Mouse (Mus musculus) MN1 (cell line): ENCODE measurements around the gene Fam25c.

Source experiments
- DNase-seq: peaks from one replicate; pipeline ENCODE4 v3.0.0-alpha.2; 2016; ENCODE audit warnings: low spot score

Fam25c gene

DNA sequence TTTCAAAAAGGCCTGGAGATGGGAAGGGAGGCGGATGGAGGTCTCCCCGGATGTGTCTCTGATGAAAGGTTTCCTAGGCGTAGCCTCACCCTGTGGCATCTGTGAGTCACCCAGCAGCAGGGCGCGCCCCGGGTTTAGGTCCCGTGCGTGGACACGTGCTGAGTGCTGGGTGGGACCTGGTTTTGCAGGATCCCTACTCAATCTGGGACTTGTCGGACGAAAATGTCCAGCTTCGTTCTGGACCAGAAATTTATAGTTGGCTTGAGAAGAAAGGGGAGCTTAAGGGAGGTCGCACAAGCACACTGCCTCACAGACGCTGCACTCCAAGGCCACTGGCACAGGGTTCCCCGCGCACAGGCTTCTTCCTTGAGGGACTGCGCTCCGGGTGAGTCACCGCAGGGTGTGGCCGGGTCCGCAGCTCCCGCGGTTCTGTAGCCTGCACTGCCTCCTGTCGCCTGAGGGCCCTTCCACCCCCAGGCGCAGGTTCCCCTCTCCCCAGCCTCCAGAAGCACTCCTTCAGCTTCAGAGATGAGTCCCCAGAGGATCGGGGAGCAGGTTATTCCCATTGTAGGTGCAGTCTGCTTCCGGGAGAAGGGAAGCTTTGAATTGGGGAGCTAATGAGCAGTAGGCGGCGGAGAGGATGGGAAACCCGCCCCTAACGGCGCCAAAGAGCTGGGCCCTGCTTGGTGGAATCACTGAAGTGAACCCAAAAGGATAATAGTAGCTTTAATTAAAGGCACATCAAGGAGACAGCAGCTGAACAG, 8.4 kb upstream of the Fam25c start:
- peak; percentile 90 for DNase-seq

DNA sequence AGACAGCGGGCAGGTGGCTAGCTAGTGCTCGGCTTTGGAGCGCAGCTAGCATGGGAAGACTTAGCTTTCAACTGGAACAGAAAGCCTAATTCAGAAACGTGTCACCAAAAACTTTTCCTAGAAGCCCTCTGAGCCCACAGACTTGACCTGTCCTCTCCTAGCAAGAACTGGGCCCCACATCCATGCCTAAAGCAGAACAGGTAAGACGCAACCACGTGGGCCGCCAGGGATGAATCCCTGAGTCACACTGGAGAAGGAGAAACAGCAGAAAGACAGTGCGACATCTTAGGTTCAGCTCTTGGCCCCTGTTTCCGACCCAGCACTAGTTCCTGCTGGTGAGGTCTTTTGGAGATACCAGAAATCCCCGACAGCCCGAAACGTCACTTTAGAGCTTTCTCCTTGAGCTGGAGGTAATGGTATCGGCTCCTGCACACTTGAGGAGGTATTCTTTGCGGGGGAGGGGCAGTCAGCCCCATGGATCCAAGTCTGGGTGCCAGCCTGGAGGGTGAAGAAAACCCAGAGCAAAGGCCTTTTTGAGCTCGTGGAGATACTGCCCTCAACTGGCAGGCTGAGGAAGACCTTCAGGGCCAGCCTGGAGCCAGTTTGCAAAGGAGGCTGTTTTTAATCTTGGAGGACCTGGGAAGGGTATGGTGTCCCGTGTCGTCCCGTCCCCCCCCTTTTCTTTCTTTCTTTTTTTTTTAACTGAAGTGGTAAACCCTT, 7.7 kb upstream of the Fam25c start:
- peak; percentile 88 for DNase-seq

DNA sequence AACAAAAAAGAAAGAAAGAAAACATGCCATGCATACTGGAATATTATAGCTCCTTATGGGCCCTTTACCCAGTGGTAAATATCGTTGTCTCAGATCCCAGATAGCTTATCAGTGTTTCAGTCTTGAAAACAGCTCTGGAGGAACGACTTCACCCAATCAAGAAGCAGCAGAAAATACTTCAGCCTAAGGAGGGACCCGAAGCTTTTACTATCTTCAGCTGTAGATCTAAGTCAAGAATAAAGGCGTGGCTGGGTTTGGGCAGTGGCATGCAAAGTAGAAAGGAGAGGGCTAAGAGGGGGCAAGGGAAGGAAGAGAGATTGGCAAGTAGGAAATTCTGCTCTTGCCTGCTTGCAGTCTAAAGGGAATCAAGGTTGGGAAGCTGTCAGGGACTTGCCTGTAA, 6.9 kb upstream of the Fam25c start:
- DNase-seq: no peak

DNA sequence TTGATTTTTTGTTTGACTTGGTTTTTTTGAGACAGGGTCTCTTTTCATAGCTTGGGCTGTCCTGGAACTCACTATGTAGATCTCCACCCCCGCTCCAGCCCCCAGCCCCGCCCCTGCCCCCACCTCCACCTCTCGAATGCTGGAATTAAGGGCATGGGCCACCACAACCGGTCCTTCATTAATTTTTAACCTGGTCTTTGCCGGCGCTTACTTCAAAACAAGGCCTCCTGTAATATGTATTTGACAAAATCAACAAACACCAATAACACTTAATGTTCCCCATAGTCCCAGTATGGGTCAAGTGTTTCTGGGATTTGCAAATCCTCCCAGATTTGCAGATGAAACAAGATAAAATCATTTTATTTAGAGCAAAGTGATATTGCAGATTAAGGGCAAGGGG, 5.0 kb upstream of the Fam25c start:
- no peak for DNase-seq

DNA sequence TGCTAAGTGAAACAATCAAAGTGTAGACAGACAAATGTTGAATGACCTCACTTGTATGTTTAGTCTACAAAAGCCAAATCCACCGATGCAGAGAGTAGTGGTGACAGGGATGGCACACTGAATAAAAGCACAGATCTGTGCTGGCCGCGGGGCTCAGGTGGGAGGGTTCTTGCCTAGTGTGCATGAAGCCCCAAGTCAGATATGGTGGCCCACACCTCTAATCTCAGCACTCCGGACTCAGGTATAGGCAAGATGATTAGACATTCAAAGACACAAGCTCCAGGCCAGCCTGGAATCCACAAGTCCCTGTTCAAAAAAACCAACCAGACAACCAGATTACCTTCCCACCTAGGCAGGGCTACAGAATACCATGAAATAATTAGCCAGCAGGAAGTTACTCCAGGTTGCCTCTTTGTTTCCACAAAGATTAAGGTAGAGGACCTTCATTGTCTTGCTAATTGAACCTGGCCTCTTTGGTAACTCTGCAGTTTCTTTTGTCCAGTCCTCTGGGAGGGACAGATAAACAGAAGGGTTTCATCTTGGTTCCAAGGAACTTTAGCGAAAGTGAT, 4.5 kb upstream of the Fam25c start:
- DNase-seq: no peak

DNA sequence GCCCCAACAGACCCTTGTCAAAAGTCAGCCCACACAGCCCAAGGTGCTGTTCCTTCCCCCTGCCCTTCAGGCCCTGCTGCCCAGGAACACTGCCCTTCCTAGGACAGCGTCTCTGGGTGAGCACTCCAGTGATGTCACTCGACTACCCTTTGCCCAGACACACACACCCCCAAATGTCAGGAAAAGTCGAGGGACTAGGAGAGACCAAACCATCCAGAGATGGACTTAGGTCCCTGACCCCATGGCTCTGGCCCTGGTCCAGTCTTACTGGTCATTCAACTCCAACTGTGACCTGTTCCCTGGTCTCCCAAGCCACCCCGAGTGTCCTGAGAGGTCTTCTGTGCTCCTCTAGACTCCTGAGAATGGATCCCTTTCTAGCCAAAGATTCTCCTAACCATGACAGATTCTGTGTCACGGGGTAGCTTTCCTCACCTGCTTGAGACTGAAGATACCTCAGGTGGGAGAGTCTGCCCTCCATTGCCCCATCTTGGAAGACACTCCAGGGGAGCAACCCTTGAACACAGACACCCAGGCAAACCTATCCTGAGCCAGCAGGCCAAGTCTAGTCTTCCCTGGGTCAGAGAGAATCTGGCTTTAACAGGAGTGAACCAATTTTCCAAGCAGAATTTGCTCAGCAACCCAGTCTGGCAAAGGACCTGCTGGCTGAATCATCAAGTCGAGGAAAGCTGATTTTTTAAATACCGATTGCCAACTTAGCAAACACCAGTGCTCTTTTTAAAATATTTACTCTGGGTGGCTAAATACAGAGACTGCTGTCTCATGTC, 2.6 kb upstream of the Fam25c start:
- DNase-seq: no peak

DNA sequence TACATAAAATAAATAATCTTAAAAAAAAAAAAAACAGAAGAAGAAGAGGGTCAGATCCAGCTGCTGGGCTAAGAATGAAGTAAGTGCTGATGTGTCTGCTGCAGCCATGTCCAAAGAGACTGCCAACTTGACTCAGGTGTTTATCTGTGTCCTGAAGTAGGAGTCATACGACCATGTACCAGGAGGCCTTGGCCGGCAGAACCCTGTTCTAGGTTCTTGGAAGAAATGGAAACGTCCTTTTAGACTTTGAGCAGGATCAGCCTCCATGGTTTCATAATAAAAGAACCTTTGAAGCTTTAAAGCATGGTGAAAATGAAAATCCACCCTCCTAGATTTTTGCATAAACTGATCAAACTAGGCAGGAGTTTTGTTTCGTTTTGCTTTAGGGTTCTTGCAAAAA, 777 bp downstream of the Fam25c start:
- no peak for DNase-seq

DNA sequence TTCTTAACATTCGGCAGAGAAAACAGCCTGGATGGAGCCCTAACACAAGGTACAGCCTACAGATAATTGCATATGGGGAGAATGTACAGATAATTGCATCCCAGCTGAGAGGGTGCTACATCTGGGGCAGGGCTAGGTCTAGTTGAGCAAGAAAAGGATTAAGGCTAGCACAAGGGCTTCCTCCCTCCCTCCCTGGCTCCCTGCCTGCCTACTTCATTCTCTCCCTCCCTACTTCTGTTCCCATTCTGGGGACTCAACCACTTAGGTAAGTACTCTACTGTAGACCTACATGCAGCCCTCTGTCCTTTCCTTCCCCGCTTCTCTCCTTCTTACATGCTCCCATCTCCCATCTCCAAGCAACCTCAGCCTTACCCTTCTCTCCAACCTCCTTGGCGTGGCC, 1.9 kb downstream of the Fam25c start:
- no peak for DNase-seq

DNA sequence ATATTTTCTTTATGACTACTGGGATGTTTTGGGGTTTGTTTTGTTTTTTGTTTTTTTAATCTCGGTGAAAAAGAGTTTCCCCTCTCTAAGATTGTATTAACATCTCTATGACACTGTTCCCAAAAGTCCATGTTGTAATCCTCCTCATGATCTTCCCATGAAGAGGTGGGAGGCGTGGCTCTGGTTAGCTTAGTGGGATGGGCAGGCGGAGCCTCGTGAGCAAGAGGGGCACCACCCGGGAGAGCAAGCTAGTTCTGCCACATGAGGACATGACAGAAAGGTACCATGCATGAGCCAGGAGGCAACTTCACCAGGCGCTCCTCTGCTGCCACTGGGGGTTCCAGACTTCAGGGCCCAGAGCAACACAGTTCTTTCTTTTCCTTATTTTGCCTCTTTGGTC, 2.7 kb downstream of the Fam25c start:
- DNase-seq: no peak

DNA sequence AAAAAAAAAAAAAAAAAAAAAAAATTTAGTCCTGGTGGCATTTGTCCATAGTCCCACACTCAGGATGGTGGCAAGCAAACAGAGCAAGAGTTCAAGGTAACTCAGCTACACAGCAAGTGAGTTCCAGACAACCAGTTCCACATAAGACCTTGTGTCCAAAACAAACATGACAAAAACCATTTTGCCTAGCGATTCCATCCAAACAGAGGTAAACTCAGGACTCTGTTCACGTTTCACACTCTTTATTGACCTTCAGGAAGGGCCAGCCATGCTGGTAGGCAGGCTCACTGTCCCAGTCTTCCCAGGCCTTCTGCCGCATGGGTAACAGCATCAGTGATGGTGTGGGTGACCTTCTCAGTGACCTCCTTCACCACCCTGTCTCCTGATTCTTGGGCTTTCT, 3.6 kb downstream of the Fam25c start:
- DNase-seq: no peak

DNA sequence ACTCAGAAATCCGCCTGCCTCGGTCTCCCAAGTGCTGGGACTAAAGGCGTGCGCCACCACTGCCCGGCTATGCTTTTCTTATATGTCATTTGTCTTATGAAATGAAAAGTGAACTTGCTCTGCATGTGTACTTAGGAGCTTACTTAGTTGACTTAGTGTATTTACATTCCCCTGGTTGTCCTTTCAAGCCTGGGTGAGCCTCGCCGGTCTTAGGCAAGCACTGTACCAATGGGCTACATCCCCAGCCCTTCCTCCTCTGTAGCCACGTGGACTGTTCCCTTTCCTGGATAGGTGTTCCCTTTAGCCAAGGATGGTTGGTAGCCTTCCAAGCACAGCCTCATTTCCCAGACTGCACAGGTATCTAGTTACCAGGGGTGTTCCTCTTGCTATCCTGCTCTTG, 6.2 kb downstream of the Fam25c start:
- no peak for DNase-seq

DNA sequence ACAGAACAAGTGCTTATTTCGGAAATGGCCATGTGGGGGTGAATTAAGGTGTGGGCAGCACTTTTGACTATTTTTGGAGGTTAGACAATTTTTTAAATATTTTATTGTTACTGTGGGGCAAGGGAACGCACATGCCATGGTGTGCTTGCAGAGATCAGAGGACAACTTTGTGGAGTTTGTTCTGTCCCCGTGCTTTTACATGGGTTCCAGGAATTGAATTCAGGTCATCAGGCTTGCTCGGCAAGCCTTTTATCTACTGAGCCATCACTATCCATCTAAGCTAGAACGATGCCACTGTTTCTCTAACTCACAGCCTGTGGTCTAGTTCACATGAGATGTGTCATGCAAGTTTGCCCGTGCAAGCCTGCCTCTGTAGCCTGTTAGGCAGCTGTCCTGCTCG, 6.9 kb downstream of the Fam25c start:
- no peak for DNase-seq

DNA sequence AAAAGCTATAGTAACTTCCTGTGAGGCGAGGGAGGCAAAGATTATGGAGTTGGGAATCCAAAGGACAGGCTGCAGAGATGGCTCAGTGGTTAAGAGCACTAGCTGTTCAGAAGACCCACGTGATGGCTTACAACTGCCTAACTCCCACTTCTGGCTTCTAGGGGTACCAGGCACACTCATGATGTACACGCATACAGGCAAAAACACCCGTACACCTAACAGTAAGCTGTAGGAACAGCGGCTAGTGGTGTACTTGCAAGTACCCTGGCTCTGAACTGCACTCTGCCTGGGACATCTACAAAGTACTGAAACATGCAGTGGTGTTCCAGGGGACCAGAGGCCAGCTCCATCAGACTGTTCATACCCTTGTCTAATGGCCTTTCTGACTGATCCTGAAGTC, 8.1 kb downstream of the Fam25c start:
- no peak for DNase-seq

DNA sequence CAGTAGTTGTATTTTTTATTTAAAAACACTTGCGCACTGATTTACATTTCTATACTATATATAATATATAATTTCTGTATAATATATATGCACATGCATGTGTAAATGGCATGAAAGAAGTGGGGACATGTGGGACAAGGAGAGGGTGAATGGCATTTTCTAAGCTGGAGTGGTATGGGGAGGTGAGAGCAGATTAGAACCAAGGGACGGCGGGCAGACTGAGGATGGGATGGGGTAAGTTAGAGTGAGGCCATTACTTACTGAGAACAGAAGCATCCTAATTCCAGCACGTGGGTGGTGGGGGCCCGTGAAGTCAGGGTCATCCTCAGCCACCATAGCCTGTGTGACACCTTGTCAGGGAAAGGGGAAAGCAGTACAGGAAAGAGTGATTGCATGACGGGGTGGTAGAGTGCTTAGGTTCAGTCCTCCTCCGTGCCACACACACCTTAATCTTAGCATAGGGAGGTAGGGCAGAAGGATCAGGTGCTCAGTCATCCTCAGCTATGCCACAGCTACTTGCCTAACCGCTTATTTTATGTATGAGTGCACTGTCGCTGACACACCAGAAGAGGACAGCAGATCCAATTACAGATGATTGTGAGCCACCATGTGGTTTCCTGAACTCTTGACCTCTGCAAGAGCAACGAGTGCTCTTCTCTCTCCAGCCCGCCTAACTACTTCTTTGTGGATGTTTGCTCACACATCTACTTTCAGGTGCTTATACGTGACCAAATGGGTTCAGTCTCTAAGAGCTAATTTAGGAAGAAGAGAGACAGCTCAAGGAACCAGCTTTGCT, 9.3 kb downstream of the Fam25c start:
- no peak for DNase-seq

DNA sequence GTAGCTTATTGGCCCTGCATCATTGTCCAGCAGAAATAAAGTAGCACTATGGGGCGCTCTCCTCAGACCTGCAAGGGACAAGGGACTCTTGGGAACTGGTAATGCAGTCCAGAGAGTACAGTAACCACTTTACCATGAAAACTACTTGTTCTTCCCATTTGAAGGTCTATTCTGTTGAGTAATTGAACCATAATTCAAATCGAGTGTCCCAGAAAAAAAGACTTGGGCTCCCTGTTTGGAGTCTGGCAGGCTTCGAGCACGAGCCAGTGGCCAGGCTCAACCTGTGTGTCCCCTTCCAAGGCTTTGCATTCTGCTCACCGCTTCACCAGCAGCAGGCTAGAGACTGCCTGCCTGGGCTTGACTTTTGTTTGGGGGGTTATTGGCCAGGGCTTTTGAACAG, 10.9 kb downstream of the Fam25c start:
- no peak for DNase-seq

DNA sequence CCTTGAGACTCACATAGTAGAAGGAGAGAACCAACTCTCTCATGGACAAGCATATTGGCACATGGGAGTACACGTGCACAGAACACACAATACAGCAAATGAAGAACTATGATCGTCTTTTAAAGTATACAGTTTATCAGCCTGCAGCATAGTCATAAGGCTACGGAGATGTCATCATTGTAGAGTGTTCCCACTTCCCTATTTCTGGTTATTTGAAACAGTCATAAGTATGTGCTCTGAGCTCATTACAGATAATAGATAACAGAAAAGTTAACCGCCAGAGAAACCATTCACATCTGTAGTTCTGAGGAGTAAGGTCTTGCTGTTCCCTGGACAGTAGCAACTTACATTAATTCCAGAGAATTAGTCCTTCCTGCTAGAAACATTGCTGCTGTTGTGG, 12.2 kb downstream of the Fam25c start:
- DNase-seq: no peak

DNA sequence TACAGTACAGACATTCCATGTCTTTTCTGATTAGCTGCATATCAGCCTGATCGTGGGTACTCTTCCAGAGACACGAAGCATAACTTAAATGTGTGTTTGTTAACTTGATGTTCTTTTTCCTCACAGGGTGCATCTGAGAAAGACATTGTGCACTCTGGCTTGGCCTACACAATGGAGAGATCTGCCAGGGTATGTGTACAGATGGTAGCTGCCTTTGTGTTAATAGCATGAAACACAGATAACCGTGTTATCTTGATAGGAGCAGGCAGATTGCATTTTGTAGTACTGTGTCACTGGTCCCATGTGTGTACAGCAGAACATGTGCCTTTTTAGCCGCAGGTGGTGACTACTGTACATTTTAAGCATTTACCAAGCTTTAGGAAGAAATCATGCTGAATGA, 13.2 kb downstream of the Fam25c start:
- DNase-seq: no peak

DNA sequence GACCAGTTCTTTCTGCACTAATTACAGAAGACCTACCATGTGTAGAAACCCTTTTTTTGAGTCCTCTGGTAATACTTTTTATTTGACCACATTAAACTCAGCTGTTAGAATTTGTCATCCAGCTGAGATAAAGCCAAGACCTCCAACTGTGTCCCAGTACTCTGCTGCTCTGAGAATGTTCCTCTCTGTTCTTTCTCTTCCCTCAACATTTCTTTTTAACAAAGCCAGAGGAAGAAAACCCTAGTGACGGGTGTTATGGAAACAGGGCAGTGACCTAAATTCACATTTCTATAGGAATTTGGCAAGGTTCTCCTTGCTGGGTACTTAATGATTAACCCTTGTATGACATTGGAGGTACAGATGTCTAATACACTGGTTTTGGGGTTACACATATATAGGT, 15.8 kb downstream of the Fam25c start:
- DNase-seq: no peak

DNA sequence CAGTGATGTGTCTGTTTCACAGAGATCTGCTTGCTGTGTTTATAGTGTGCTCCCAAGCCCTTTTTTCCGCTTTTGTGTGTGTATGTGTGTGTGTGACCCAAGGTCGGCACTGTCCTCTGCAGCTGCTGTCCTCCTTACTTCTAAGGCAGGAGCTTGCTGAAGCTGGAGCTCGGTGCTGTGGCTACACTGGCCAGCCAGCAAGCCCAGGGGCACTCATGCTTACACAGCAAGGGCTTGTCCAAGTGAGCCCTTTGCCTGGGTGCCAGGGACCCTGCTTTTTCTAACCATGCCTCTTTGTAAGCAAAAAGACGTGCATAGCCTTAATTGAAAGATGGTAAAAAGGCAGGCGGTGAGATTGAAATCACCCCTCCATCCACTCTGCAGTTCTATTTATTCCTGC, 22.8 kb downstream of the Fam25c start:
- no peak for DNase-seq

DNA sequence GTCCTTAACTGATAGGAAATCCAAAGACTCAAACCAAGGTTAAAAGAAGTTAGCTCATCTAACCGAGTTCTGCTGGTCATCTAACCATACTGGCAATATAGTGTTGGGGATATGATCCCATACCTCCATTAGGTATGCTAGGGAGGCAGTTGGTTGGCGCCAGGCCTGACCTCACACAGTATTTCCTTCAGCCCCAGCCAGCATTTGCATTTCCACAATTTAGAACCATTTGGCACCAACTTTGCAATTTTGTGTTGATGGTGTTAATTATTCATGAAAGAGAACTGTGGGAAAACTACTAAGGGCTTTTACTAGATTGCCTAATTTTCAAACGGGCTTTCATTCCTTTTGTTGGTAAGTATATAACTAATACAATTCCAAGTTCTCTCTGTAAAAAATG, 23.3 kb downstream of the Fam25c start:
- DNase-seq: no peak

DNA sequence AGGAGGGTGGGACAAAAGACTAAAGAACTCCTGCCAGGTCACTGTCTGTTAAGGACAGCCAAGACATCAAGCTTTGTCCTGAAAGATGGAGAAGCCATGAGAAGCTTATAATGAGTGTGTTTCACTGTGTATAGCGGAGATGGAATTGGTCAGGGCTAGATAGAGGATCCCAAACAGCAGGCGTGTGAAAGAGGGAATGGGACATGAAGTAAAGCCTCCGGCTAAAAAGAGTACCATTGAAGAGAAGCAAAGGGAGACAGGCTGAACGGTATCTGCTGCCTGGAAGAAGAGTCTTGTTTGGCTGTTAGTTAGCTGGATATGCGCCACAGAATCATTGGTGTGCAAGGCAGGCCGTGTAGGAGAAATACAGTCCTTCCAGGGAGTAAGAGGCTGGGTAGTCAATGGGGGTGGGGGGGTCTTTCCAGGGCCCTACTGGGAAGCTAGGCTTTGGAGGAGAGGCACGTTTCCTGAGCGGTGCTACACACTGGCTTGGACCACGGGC, 24.5 kb downstream of the Fam25c start:
- no peak for DNase-seq

DNA sequence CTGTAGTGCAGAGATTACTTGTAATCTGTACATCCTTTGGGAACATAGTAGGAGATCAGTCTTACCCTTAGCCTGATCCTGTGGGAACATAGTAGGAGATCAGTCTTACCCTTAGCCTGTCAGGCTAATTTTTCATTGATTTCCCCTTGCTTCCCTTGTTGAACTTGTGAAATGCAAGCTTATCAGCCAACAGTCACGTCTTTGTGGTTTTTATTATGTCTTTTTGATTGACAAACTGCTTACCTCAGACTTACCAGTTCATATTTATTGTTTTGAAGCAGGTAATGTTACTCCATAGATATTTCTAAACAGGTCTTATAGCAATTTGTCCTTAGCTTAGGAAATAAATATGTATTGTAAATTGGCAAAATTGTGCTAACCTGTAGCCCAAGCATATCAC, 27.6 kb downstream of the Fam25c start:
- no peak for DNase-seq
